Mouse (Mus musculus) megakaryocyte, embryonic 14.5 days (primary cell): Measurements from ENCODE around the gene Gtf2h2.

Experiments used
- FLI1 ChIP-seq: IDR thresholded peaks from 2 replicates; pipeline ENCODE4 v1.6.1; 2012; ENCODE audit warnings: low read length, inconsistent platforms, mixed read lengths
- GATA1 ChIP-seq: IDR thresholded peaks from 3 replicates; pipeline ENCODE4 v1.6.1; 2012; ENCODE audit warnings: mixed read lengths, low read length, inconsistent platforms, borderline replicate concordance

DNA sequence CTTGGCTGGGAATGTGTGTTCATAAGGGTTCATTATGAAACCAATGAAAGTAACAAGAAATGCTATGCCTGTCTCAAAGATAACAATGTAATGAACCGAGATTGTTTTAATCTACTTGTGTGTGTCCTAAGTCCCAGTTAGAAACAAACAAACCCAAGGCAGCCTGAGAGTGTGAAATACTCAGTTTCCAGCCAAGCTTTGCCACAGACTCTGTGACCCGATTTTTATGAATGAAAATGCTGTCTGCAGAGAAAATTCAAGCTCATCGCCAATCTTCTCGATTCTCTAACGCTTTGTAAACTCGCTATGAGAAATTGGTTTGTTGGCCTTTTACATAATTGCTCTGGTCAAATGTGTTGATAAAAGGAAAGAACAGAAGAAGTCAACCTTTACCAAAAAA, 32.5 kb upstream of the Gtf2h2 start:
- TF ChIP-seq GATA1 = no peak
- TF ChIP-seq FLI1 = no peak
